Mouse (Mus musculus) liver, postnatal 0 days (tissue): ENCODE results near the gene Zgpat. TPM values are rescaled to one million over a fixed set of nuclear protein-coding genes. Genes with fewer than 3 reads are reported as not detected.

Source experiments
- ATAC-seq: fragments of 200-750 bp; cut with Nextera tagmentation; 2 replicates; pipeline ENCODE4 v1.8.0; 2017; ENCODE audit warnings: mild to moderate bottlenecking, moderate library complexity
- DNase-seq: peaks from one replicate; pipeline ENCODE4 v3.0.0-alpha.2; 2016
- H3K27ac ChIP-seq: fragments of 300-500 bp; sonication (generic); 2 replicates; pipeline ENCODE4 v1.5.1; 2014; ENCODE audit warnings: antibody characterized with exemption, moderate library complexity, mild to moderate bottlenecking, low read depth
- H3K27me3 ChIP-seq: fragments of 300-500 bp; sonication (generic); 2 replicates; pipeline ENCODE4 v1.6.1; 2014; ENCODE audit warnings: low read length, control low read depth, mixed read lengths; ENCODE audit not compliant: insufficient read depth
- H3K36me3 ChIP-seq: fragments of 300-500 bp; sonication (generic); replicated peaks from 2 replicates; pipeline ENCODE4 v1.6.1; 2014; ENCODE audit warnings: mild to moderate bottlenecking, control low read depth, low read length, moderate library complexity, mixed read lengths; ENCODE audit not compliant: insufficient read depth
- H3K4me1 ChIP-seq: fragments of 300-500 bp; sonication (generic); 2 replicates; pipeline ENCODE4 v1.6.1; 2014; ENCODE audit warnings: antibody characterized with exemption, mild to moderate bottlenecking, control low read depth; ENCODE audit not compliant: insufficient read depth
- H3K4me2 ChIP-seq: fragments of 300-500 bp; sonication (generic); 2 replicates; pipeline ENCODE4 v1.6.1; 2014; ENCODE audit warnings: low read depth, mild to moderate bottlenecking, low read length, moderate library complexity, mixed read lengths
- H3K4me3 ChIP-seq: fragments of 300-500 bp; sonication (generic); 2 replicates; pipeline ENCODE4 v1.5.1; 2014; ENCODE audit warnings: low read depth, low read length
- H3K9ac ChIP-seq: fragments of 300-500 bp; sonication (generic); replicated peaks from 2 replicates; pipeline ENCODE4 v1.6.1; 2014; ENCODE audit warnings: mild to moderate bottlenecking, moderate library complexity
- H3K9me3 ChIP-seq: fragments of 300-500 bp; sonication (generic); 2 replicates; pipeline ENCODE4 v1.6.1; 2016; ENCODE audit warnings: mild to moderate bottlenecking, control low read depth, low read length, mixed read lengths
- CTCF ChIP-seq: sonication (generic); IDR thresholded peaks from 2 replicates; pipeline ENCODE4 v1.5.1; 2016; ENCODE audit warnings: antibody characterized with exemption, low read depth
- EP300 ChIP-seq: IDR thresholded peaks from 2 replicates; pipeline ENCODE4 v1.6.1; 2016; ENCODE audit warnings: antibody characterized with exemption, low read depth, mild to moderate bottlenecking
- WGBS: fragments of 180-500 bp; shearing (Covaris S2); extraction: QIAGEN DNeasy Blood & Tissue Kit; methylation state at CpG from one replicate; pipeline ENCODE4 v1.1.7; 2014; ENCODE audit not compliant: insufficient replicate concordance; 5-methylcytosine and 5-hydroxymethylcytosine counted together
- polyA plus RNA-seq: library from polyadenylated mRNA; unstranded; fragments of >200 nt; fragmentation: Nextera tagmentation; extraction: Ambion mirVana; gene quantifications from 2 replicates; pipeline ENCODE4 v1.2.1, GENCODE M21; 2015

Gene Zgpat
- polyA plus RNA-seq, 1 experiment from 2014 or later, result 9.4 TPM

- no peak overlapping the region for H3K4me3 ChIP-seq
- no peak overlapping the region for H3K9ac ChIP-seq
- no peak for TF ChIP-seq EP300
- no peak for TF ChIP-seq CTCF
- no peaks in the 10 kb centered on the region for H3K9me3 ChIP-seq
- H3K36me3 ChIP-seq, result peaks cover 15% of the 10 kb centered on the region; the same call in 1 of the 2 replicates
- no peak overlapping the region for H3K4me2 ChIP-seq
- 88% methylated on average over 15 of the region's 15 CpGs for WGBS
- H3K27ac ChIP-seq, result no peak overlapping the region
- no peak for DNase-seq
- H3K4me1 ChIP-seq, result no peaks in the 10 kb centered on the region
- no peaks in the 10 kb centered on the region for H3K27me3 ChIP-seq
- ATAC-seq, result no peak
These were observed 26.3 kb downstream of the Zgpat start for GRCm38 (mm10) chr2:181391022-181391421.

GRCm38 (mm10) chr2:181391541-181391940, 26.8 kb downstream of the Zgpat start:
- no peak overlapping the region for H3K27ac ChIP-seq
- DNase-seq (no peak), ATAC-seq (no peak)
- TF ChIP-seq EP300, result no peak
- no peak for TF ChIP-seq CTCF
- H3K9ac ChIP-seq, result no peak overlapping the region
- H3K4me2 ChIP-seq, result no peak overlapping the region
- no peaks in the 10 kb centered on the region for H3K4me1 ChIP-seq
- 65% methylated on average over 2 of the region's 2 CpGs for WGBS
- no peaks in the 10 kb centered on the region for H3K27me3 ChIP-seq
- H3K4me3 ChIP-seq, result no peak overlapping the region
- peaks cover 12% of the 10 kb centered on the region; the same call in 1 of the 2 replicates for H3K36me3 ChIP-seq
- H3K9me3 ChIP-seq, result no peaks in the 10 kb centered on the region

GRCm38 (mm10) chr2:181392600-181393213, 28.0 kb downstream of the Zgpat start:
- DNase-seq (peak; percentile 86), ATAC-seq (peak; percentile 80)
- Histone ChIP-seq H3K36me3 (peaks cover 10% of the 10 kb centered on the region; the same call in 1 of the 2 replicates), H3K27ac (no peak overlapping the region), H3K4me3 (no peak overlapping the region), H3K9ac (no peak overlapping the region), H3K27me3 (no peaks in the 10 kb centered on the region), H3K4me1 (no peaks in the 10 kb centered on the region), H3K4me2 (no peak overlapping the region), H3K9me3 (no peaks in the 10 kb centered on the region)
- WGBS, result 30% methylated on average over 4 of the region's 4 CpGs
- TF ChIP-seq CTCF, result peak; percentile 93
- no peak for TF ChIP-seq EP300

GRCm38 (mm10) chr2:181394086-181394485, 29.4 kb downstream of the Zgpat start:
- Histone ChIP-seq H3K4me3 (no peak overlapping the region), H3K9me3 (no peaks in the 10 kb centered on the region), H3K4me2 (no peak overlapping the region), H3K36me3 (peaks cover 10% of the 10 kb centered on the region; the same call in 1 of the 2 replicates), H3K27ac (no peak overlapping the region), H3K9ac (no peak overlapping the region), H3K4me1 (no peaks in the 10 kb centered on the region), H3K27me3 (no peaks in the 10 kb centered on the region)
- TF ChIP-seq EP300 (no peak), CTCF (no peak)
- DNase-seq (no peak), ATAC-seq (no peak)
- 86% methylated on average over 3 of the region's 3 CpGs for WGBS

GRCm38 (mm10) chr2:181397207-181397761, 32.6 kb downstream of the Zgpat start:
- Histone ChIP-seq H3K36me3 (peaks cover 2% of the 10 kb centered on the region; the same call in 1 of the 2 replicates), H3K4me2 (no peak overlapping the region), H3K9ac (no peak overlapping the region), H3K9me3 (no peaks in the 10 kb centered on the region), H3K27me3 (no peaks in the 10 kb centered on the region), H3K4me3 (no peak overlapping the region), H3K27ac (no peak overlapping the region), H3K4me1 (no peaks in the 10 kb centered on the region)
- ATAC-seq (no peak), DNase-seq (no peak)
- TF ChIP-seq EP300 (no peak), CTCF (no peak)
- 89% methylated on average over 5 of the region's 5 CpGs for WGBS

- no peak overlapping the region for H3K4me2 ChIP-seq
- H3K36me3 ChIP-seq, result no peaks in the 10 kb centered on the region
- H3K4me3 ChIP-seq, result no peak overlapping the region
- DNase-seq (no peak), ATAC-seq (no peak)
- TF ChIP-seq CTCF, result no peak
- TF ChIP-seq EP300, result no peak
- H3K27me3 ChIP-seq, result no peaks in the 10 kb centered on the region
- no peak overlapping the region for H3K27ac ChIP-seq
- no peaks in the 10 kb centered on the region for H3K4me1 ChIP-seq
- WGBS, result 3% methylated on average over 1 of the region's 1 CpGs
- H3K9me3 ChIP-seq, result no peaks in the 10 kb centered on the region
- H3K9ac ChIP-seq, result no peak overlapping the region
These were observed 36.8 kb downstream of the Zgpat start for GRCm38 (mm10) chr2:181401497-181401896.

GRCm38 (mm10) chr2:181403722-181404121, 39.0 kb downstream of the Zgpat start:
- no peaks in the 10 kb centered on the region for H3K9me3 ChIP-seq
- no peak overlapping the region for H3K9ac ChIP-seq
- H3K4me2 ChIP-seq, result no peak overlapping the region
- no peak for TF ChIP-seq CTCF
- no peak for TF ChIP-seq EP300
- no peaks in the 10 kb centered on the region for H3K27me3 ChIP-seq
- H3K4me3 ChIP-seq, result no peak overlapping the region
- no peak for ATAC-seq
- H3K36me3 ChIP-seq, result peaks cover 2% of the 10 kb centered on the region; the same call in 1 of the 2 replicates
- no peak overlapping the region for H3K27ac ChIP-seq
- WGBS, result 65% methylated on average over 3 of the region's 3 CpGs
- no peaks in the 10 kb centered on the region for H3K4me1 ChIP-seq
- no peak for DNase-seq
